Mouse (Mus musculus): ENCODE measurements around the gene Afg1l. TPM values are rescaled to one million over a fixed set of nuclear protein-coding genes. Genes with fewer than 3 reads are reported as not detected.
A peak's percentile ranks its signal among the peaks of the same experiment; 100 is the strongest.

The Afg1l gene
- polyA plus RNA-seq, 1 experiment from 2014 or later, result 5.9 TPM

- Histone ChIP-seq H3K4me1 (ENCODE audit: control insufficient read depth, insufficient read depth, low read length) (no peaks in the 10 kb centered on the region), H3K4me2 (ENCODE audit: low read depth, severe bottlenecking) (no peak overlapping the region), H3K27me3 (ENCODE audit: control insufficient read depth, insufficient read depth, low read length) (no peaks in the 10 kb centered on the region), H3K4me3 (ENCODE audit: low read depth, low read length) (no peak overlapping the region), H3K9ac (ENCODE audit: low read length) (no peak overlapping the region), H3K9me3 (ENCODE audit: control insufficient read depth, low read length) (no peaks in the 10 kb centered on the region), H3K36me3 (ENCODE audit: control insufficient read depth, insufficient read depth, low read length) (no peaks in the 10 kb centered on the region), H3K27ac (replicated peaks; ENCODE audit: low read depth, low read length) (no peak overlapping the region)
- DNase-seq (ENCODE audit: low spot score) (no peak), ATAC-seq (ENCODE audit: insufficient number of reproducible peaks, low FRiP score, low TSS enrichment, low read depth) (no peak)
- WGBS, result 88% methylated on average over 8 of the region's 8 CpGs
Observed at GRCm38 (mm10) chr10:42339773-42340425, 138.5 kb downstream of the Afg1l start.

- ATAC-seq (ENCODE audit: insufficient number of reproducible peaks, low FRiP score, low TSS enrichment, low read depth) (no peak), DNase-seq (ENCODE audit: low spot score) (no peak)
- no peak overlapping the region for H3K27ac ChIP-seq (replicated peaks; ENCODE audit: low read depth, low read length)
- H3K9ac ChIP-seq (ENCODE audit: low read length), result no peak overlapping the region
- H3K4me3 ChIP-seq (ENCODE audit: low read depth, low read length), result no peak overlapping the region
- H3K36me3 ChIP-seq (ENCODE audit: control insufficient read depth, insufficient read depth, low read length), result no peaks in the 10 kb centered on the region
- no peak overlapping the region for H3K4me2 ChIP-seq (ENCODE audit: low read depth, severe bottlenecking)
- H3K4me1 ChIP-seq (ENCODE audit: control insufficient read depth, insufficient read depth, low read length), result no peaks in the 10 kb centered on the region
- H3K9me3 ChIP-seq (ENCODE audit: control insufficient read depth, low read length), result no peaks in the 10 kb centered on the region
- 79% methylated on average over 9 of the region's 9 CpGs for WGBS
- no peaks in the 10 kb centered on the region for H3K27me3 ChIP-seq (ENCODE audit: control insufficient read depth, insufficient read depth, low read length)
Observed at GRCm38 (mm10) chr10:42338456-42338855, 139.9 kb downstream of the Afg1l start.

GRCm38 (mm10) chr10:42327576-42327975 lies 150.8 kb downstream of the Afg1l start:
- WGBS, result 73% methylated on average over 8 of the region's 8 CpGs
- no peak overlapping the region for H3K27ac ChIP-seq (replicated peaks; ENCODE audit: low read depth, low read length)
- no peaks in the 10 kb centered on the region for H3K9me3 ChIP-seq (ENCODE audit: control insufficient read depth, low read length)
- no peaks in the 10 kb centered on the region for H3K36me3 ChIP-seq (ENCODE audit: control insufficient read depth, insufficient read depth, low read length)
- ATAC-seq (ENCODE audit: insufficient number of reproducible peaks, low FRiP score, low TSS enrichment, low read depth) (no peak), DNase-seq (ENCODE audit: low spot score) (peak; percentile 29)
- H3K4me2 ChIP-seq (ENCODE audit: low read depth, severe bottlenecking), result no peak overlapping the region
- no peak overlapping the region for H3K4me3 ChIP-seq (ENCODE audit: low read depth, low read length)
- H3K27me3 ChIP-seq (ENCODE audit: control insufficient read depth, insufficient read depth, low read length), result no peaks in the 10 kb centered on the region
- no peaks in the 10 kb centered on the region for H3K4me1 ChIP-seq (ENCODE audit: control insufficient read depth, insufficient read depth, low read length)
- no peak overlapping the region for H3K9ac ChIP-seq (ENCODE audit: low read length)

- DNase-seq (ENCODE audit: low spot score), result no peak
- Histone ChIP-seq H3K4me2 (ENCODE audit: low read depth, severe bottlenecking) (no peak overlapping the region), H3K36me3 (ENCODE audit: control insufficient read depth, insufficient read depth, low read length) (no peaks in the 10 kb centered on the region), H3K9me3 (ENCODE audit: control insufficient read depth, low read length) (no peaks in the 10 kb centered on the region), H3K4me3 (ENCODE audit: low read depth, low read length) (no peak overlapping the region), H3K4me1 (ENCODE audit: control insufficient read depth, insufficient read depth, low read length) (no peaks in the 10 kb centered on the region), H3K27ac (replicated peaks; ENCODE audit: low read depth, low read length) (no peak overlapping the region), H3K9ac (ENCODE audit: low read length) (no peak overlapping the region), H3K27me3 (ENCODE audit: control insufficient read depth, insufficient read depth, low read length) (no peaks in the 10 kb centered on the region)
- WGBS, result 90% methylated on average over 10 of the region's 10 CpGs
- ATAC-seq (ENCODE audit: insufficient number of reproducible peaks, low FRiP score, low TSS enrichment, low read depth), result no peak
Observed at GRCm38 (mm10) chr10:42325305-42325704, 153.1 kb downstream of the Afg1l start.

GRCm38 (mm10) chr10:42323978-42324377 lies 154.4 kb downstream of the Afg1l start:
- Histone ChIP-seq H3K4me3 (ENCODE audit: low read depth, low read length) (no peak overlapping the region), H3K9ac (ENCODE audit: low read length) (no peak overlapping the region), H3K4me1 (ENCODE audit: control insufficient read depth, insufficient read depth, low read length) (no peaks in the 10 kb centered on the region), H3K27ac (replicated peaks; ENCODE audit: low read depth, low read length) (no peak overlapping the region), H3K36me3 (ENCODE audit: control insufficient read depth, insufficient read depth, low read length) (no peaks in the 10 kb centered on the region), H3K4me2 (ENCODE audit: low read depth, severe bottlenecking) (no peak overlapping the region), H3K9me3 (ENCODE audit: control insufficient read depth, low read length) (no peaks in the 10 kb centered on the region), H3K27me3 (ENCODE audit: control insufficient read depth, insufficient read depth, low read length) (no peaks in the 10 kb centered on the region)
- ATAC-seq (ENCODE audit: insufficient number of reproducible peaks, low FRiP score, low TSS enrichment, low read depth), result no peak
- DNase-seq (ENCODE audit: low spot score), result no peak

GRCm38 (mm10) chr10:42313222-42313786 lies 165.1 kb downstream of the Afg1l start:
- H3K9ac ChIP-seq (ENCODE audit: low read length), result no peak overlapping the region
- whole genome bisulfite sequencing, result 82% methylated on average over 22 of the region's 22 CpGs
- no peak for ATAC-seq (ENCODE audit: insufficient number of reproducible peaks, low FRiP score, low TSS enrichment, low read depth)
- no peaks in the 10 kb centered on the region for H3K36me3 ChIP-seq (ENCODE audit: control insufficient read depth, insufficient read depth, low read length)
- no peaks in the 10 kb centered on the region for H3K9me3 ChIP-seq (ENCODE audit: control insufficient read depth, low read length)
- H3K4me2 ChIP-seq (ENCODE audit: low read depth, severe bottlenecking), result no peak overlapping the region
- DNase-seq (ENCODE audit: low spot score), result no peak
- H3K27me3 ChIP-seq (ENCODE audit: control insufficient read depth, insufficient read depth, low read length), result no peaks in the 10 kb centered on the region
- no peak overlapping the region for H3K27ac ChIP-seq (replicated peaks; ENCODE audit: low read depth, low read length)
- H3K4me1 ChIP-seq (ENCODE audit: control insufficient read depth, insufficient read depth, low read length), result no peaks in the 10 kb centered on the region
- no peak overlapping the region for H3K4me3 ChIP-seq (ENCODE audit: low read depth, low read length)

GRCm38 (mm10) chr10:42312557-42312956 lies 165.8 kb downstream of the Afg1l start:
- H3K36me3 ChIP-seq (ENCODE audit: control insufficient read depth, insufficient read depth, low read length), result no peaks in the 10 kb centered on the region
- no peak overlapping the region for H3K4me3 ChIP-seq (ENCODE audit: low read depth, low read length)
- WGBS, result 60% methylated on average over 1 of the region's 1 CpGs
- no peaks in the 10 kb centered on the region for H3K27me3 ChIP-seq (ENCODE audit: control insufficient read depth, insufficient read depth, low read length)
- H3K27ac ChIP-seq (replicated peaks; ENCODE audit: low read depth, low read length), result no peak overlapping the region
- no peak for ATAC-seq (ENCODE audit: insufficient number of reproducible peaks, low FRiP score, low TSS enrichment, low read depth)
- H3K4me1 ChIP-seq (ENCODE audit: control insufficient read depth, insufficient read depth, low read length), result no peaks in the 10 kb centered on the region
- H3K4me2 ChIP-seq (ENCODE audit: low read depth, severe bottlenecking), result no peak overlapping the region
- no peak for DNase-seq (ENCODE audit: low spot score)
- H3K9ac ChIP-seq (ENCODE audit: low read length), result no peak overlapping the region
- H3K9me3 ChIP-seq (ENCODE audit: control insufficient read depth, low read length), result no peaks in the 10 kb centered on the region

- ATAC-seq (ENCODE audit: insufficient number of reproducible peaks, low FRiP score, low TSS enrichment, low read depth) (no peak), DNase-seq (ENCODE audit: low spot score) (no peak)
- Histone ChIP-seq H3K4me1 (ENCODE audit: control insufficient read depth, insufficient read depth, low read length) (no peaks in the 10 kb centered on the region), H3K4me3 (ENCODE audit: low read depth, low read length) (no peak overlapping the region; the same call in 1 of the 2 replicates), H3K9me3 (ENCODE audit: control insufficient read depth, low read length) (no peaks in the 10 kb centered on the region), H3K9ac (ENCODE audit: low read length) (no peak overlapping the region), H3K4me2 (ENCODE audit: low read depth, severe bottlenecking) (peak overlapping the region; percentile 31; the same call in 1 of the 2 replicates), H3K27me3 (ENCODE audit: control insufficient read depth, insufficient read depth, low read length) (no peaks in the 10 kb centered on the region), H3K36me3 (ENCODE audit: control insufficient read depth, insufficient read depth, low read length) (no peaks in the 10 kb centered on the region), H3K27ac (replicated peaks; ENCODE audit: low read depth, low read length) (no peak overlapping the region)
- WGBS, result 33% methylated on average over 8 of the region's 8 CpGs
Observed at GRCm38 (mm10) chr10:42308687-42308987, 169.7 kb downstream of the Afg1l start.
